Mouse (Mus musculus) G1E (cell line): ENCODE results near the gene Cdk1.

Experiments used
- CTCF ChIP-seq: IDR thresholded peaks from 2 replicates; pipeline ENCODE4 v1.5.1; 2012; ENCODE audit warnings: low read depth, low read length, inconsistent platforms, mixed read lengths
- GATA1 ChIP-seq: IDR thresholded peaks from 2 replicates; pipeline ENCODE4 v1.6.1; 2012; ENCODE audit warnings: borderline replicate concordance, low read length, inconsistent platforms, mixed read lengths
- POLR2AphosphoS5 ChIP-seq: IDR thresholded peaks from 2 replicates; pipeline ENCODE4 v1.6.1; 2012; ENCODE audit warnings: low read depth, low read length, inconsistent platforms; ENCODE audit not compliant: insufficient replicate concordance

GRCm38 (mm10) chr10:69398197-69398762, 45.5 kb upstream of the Cdk1 start:
- TF ChIP-seq CTCF (no peak), POLR2AphosphoS5 (no peak), GATA1 (no peak)
